Mouse (Mus musculus) heart, embryonic 15.5 days (tissue): ENCODE measurements at regions not wholly inside any gene's neighbourhood (a gene's known extent, or its start where the extent isn't known, plus 50 kb on each side); places are given as distances from the start of the nearest gene placed in this dataset.
"Not testable (repeated sequence)": the region's sequence is repeated elsewhere in the genome, so short reads cannot be mapped to it uniquely, and the experiment has no call there.

ENCODE experiments used
- ATAC-seq: fragments of 200-750 bp; cut with Nextera tagmentation; replicated peaks from 2 replicates; pipeline ENCODE4 v1.8.0; 2017; ENCODE audit warnings: low read depth, moderate TSS enrichment; ENCODE audit not compliant: insufficient number of reproducible peaks, insufficient read depth, low FRiP score
- H3K27ac ChIP-seq: fragments of 300-500 bp; sonication (generic); 2 replicates; pipeline ENCODE4 v1.5.1; 2015; ENCODE audit warnings: mild to moderate bottlenecking, inconsistent platforms
- H3K27me3 ChIP-seq: fragments of 300-500 bp; sonication (generic); 2 replicates; pipeline ENCODE4 v1.6.1; 2015; ENCODE audit warnings: inconsistent platforms
- H3K36me3 ChIP-seq: fragments of 300-500 bp; sonication (generic); 2 replicates; pipeline ENCODE4 v1.6.1; 2015; ENCODE audit warnings: mild to moderate bottlenecking, inconsistent platforms
- H3K4me1 ChIP-seq: fragments of 300-500 bp; sonication (generic); replicated peaks from 2 replicates; pipeline ENCODE4 v1.6.1; 2015; ENCODE audit warnings: inconsistent platforms
- H3K4me2 ChIP-seq: fragments of 300-500 bp; sonication (generic); 2 replicates; pipeline ENCODE4 v1.6.1; 2015; ENCODE audit warnings: inconsistent platforms, mild to moderate bottlenecking, moderate library complexity
- H3K4me3 ChIP-seq: fragments of 300-500 bp; sonication (generic); 2 replicates; pipeline ENCODE4 v1.5.1; 2015; ENCODE audit warnings: mild to moderate bottlenecking, inconsistent platforms
- H3K9ac ChIP-seq: fragments of 300-500 bp; sonication (generic); 2 replicates; pipeline ENCODE4 v1.6.1; 2015; ENCODE audit warnings: mild to moderate bottlenecking, inconsistent platforms
- H3K9me3 ChIP-seq: fragments of 300-500 bp; sonication (generic); replicated peaks from 2 replicates; pipeline ENCODE4 v1.6.1; 2016; ENCODE audit warnings: inconsistent platforms
- WGBS: fragments of 180-500 bp; shearing (Covaris S2); methylation state at CpG from one replicate; pipeline ENCODE4 v1.1.7; 2015; ENCODE audit warnings: mixed read lengths; 5-methylcytosine and 5-hydroxymethylcytosine counted together

- peak overlapping the region; percentile 66 for H3K4me3 ChIP-seq
- WGBS: 8% methylated on average over 48 of the region's 49 CpGs
- no peaks in the 10 kb centered on the region for H3K36me3 ChIP-seq
- H3K4me1 ChIP-seq: peaks cover 21% of the 10 kb centered on the region
- no peaks in the 10 kb centered on the region for H3K9me3 ChIP-seq
- H3K4me2 ChIP-seq: peak overlapping the region; percentile 96
- peak overlapping the region; percentile 61 for H3K9ac ChIP-seq
- no peak overlapping the region for H3K27ac ChIP-seq
- no peak for ATAC-seq
- H3K27me3 ChIP-seq: peaks cover 29% of the 10 kb centered on the region
Measured at GRCm38 (mm10) chr10:7390239-7391091, 83.0 kb downstream of the Ulbp1 start.

- not testable (repeated sequence) for H3K4me3 ChIP-seq, ATAC-seq, H3K4me2 ChIP-seq, H3K27ac ChIP-seq, H3K27me3 ChIP-seq, H3K9me3 ChIP-seq, H3K36me3 ChIP-seq, H3K9ac ChIP-seq, H3K4me1 ChIP-seq
- WGBS: 47% methylated on average over 3 of the region's 3 CpGs
Measured at GRCm38 (mm10) chr10:7358791-7359190, 114.6 kb downstream of the Ulbp1 start.

- not testable (repeated sequence) for H3K4me3 ChIP-seq, H3K27ac ChIP-seq, H3K4me1 ChIP-seq, H3K4me2 ChIP-seq, H3K36me3 ChIP-seq, H3K27me3 ChIP-seq, ATAC-seq, H3K9me3 ChIP-seq, H3K9ac ChIP-seq
- 88% methylated on average over 13 of the region's 13 CpGs for WGBS
Measured at GRCm38 (mm10) chr10:7344290-7344689, 129.1 kb downstream of the Ulbp1 start.

DNA sequence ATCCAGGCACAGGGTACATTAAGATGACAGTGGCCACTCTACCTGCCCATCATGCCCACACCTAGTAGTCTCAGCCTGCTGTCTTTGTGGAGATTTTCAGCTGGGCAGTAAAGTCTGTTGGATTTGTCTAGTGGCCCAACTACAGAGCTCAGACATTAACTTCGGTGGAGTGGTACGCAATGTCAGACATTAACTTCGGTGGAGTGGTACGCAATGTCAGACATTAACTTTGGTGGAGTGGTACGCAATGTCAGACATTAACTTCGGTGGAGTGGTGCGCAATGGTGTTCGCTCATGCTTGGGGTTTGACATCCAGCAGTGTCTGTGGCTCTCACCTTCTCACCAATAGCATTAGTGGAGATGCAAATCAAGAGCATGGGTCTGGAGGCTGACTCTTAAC is 129.7 kb downstream of the Ulbp1 start:
- H3K36me3 ChIP-seq, H3K27ac ChIP-seq, H3K9me3 ChIP-seq, H3K4me2 ChIP-seq, H3K27me3 ChIP-seq, ATAC-seq, H3K4me1 ChIP-seq, H3K4me3 ChIP-seq, H3K9ac ChIP-seq: not testable (repeated sequence)
- 91% methylated on average over 8 of the region's 8 CpGs for WGBS

DNA sequence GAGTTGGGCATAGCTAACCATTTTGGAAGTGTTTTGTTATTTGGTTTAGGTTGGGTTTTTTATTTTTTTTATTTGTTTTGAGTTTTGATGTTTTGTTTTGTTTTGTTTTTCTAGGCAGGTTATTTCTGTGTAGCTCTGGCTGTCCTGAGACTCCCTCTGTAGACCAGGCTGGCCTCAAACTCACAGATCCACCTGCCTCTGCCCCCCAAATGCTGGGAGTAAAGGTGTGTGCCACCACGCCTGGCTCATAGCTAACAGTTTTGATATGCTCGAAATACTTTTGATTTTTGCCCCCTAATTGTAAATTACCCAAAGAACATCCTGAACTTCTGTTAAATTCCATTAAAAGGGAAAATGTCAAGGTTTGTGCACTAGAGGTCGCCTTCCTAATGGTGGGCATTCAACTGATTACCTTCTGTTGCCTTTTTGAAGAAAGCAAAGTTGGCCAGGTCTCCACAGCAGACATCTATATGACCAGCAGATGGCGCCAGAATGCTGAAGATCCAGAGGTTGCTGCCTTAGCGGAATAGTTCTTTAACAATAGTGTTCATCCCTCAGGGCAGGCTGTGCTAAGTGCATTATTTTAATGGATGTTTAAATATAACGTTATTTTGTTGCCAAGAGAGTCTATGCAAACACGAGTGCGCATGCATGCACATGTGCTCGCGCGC is 121.2 kb upstream of the Cnksr3 start:
- Histone ChIP-seq H3K27ac (no peak overlapping the region), H3K4me1 (no peaks in the 10 kb centered on the region), H3K36me3 (no peaks in the 10 kb centered on the region), H3K9me3 (no peaks in the 10 kb centered on the region), H3K4me3 (no peak overlapping the region), H3K27me3 (no peaks in the 10 kb centered on the region), H3K4me2 (no peak overlapping the region), H3K9ac (no peak overlapping the region)
- WGBS: 41% methylated on average over 11 of the region's 11 CpGs
- no peak; the same call in 1 of the 2 replicates for ATAC-seq

DNA sequence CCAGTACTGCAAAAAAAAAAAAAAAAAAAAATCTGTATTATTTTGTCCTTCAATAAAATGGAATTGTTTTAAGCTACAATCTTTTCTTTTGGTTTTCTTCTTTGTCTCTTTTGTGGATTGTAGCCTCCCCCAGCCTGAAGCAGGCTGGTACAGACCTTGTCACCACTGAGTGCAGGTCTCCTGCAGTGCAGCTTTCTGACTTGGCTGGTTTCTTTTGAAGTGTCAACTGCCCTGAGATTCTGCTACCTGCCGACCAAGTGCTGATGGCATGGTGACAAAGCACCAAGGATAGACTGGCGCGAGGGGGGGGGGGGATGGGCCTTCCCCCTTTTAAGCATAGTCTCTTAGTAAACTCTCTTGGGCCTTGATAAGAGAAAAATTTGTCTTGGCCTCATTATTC is 116.2 kb upstream of the Cnksr3 start:
- Histone ChIP-seq H3K9ac (no peak overlapping the region), H3K36me3 (no peaks in the 10 kb centered on the region), H3K4me2 (no peak overlapping the region), H3K4me3 (no peak overlapping the region), H3K4me1 (no peaks in the 10 kb centered on the region), H3K27me3 (no peaks in the 10 kb centered on the region), H3K9me3 (no peaks in the 10 kb centered on the region), H3K27ac (no peak overlapping the region)
- ATAC-seq: no peak
- 28% methylated on average over 3 of the region's 3 CpGs for WGBS

DNA sequence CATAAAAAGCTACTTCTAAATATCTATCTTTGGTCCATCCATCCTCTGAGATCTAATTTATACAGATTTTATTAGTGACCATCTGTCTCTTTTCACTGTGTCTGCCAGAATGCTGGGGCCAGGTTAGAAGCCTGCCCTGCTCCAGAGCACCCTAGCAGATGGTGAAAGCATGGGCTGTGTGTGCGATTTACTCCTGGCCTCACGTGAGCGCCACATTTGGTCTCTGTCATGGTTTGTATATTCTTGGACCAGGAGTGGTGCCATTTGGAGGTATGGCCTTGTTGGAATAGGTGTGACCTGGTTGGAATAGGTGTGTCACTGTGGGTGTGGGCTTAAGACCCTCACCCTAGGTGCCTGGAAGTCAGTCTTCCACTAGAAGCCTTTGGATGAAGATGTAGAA is 115.0 kb upstream of the Cnksr3 start:
- not testable (repeated sequence) for H3K27ac ChIP-seq, H3K4me3 ChIP-seq, H3K9me3 ChIP-seq, H3K27me3 ChIP-seq, H3K4me1 ChIP-seq, H3K36me3 ChIP-seq, ATAC-seq, H3K9ac ChIP-seq, H3K4me2 ChIP-seq
- 94% methylated on average over 3 of the region's 3 CpGs for WGBS

GRCm38 (mm10) chr10:7325074-7325473 is 113.0 kb upstream of the Cnksr3 start:
- ATAC-seq: no peak
- no peak overlapping the region for H3K4me2 ChIP-seq
- H3K9ac ChIP-seq: no peak overlapping the region
- H3K36me3 ChIP-seq: no peaks in the 10 kb centered on the region
- 45% methylated on average over 4 of the region's 4 CpGs for WGBS
- no peak overlapping the region for H3K4me3 ChIP-seq
- H3K27ac ChIP-seq: no peak overlapping the region
- no peaks in the 10 kb centered on the region for H3K9me3 ChIP-seq
- no peaks in the 10 kb centered on the region for H3K4me1 ChIP-seq
- no peaks in the 10 kb centered on the region for H3K27me3 ChIP-seq

GRCm38 (mm10) chr10:7323258-7323657 is 111.2 kb upstream of the Cnksr3 start:
- Histone ChIP-seq H3K36me3 (no peaks in the 10 kb centered on the region), H3K9me3 (no peaks in the 10 kb centered on the region), H3K4me1 (no peaks in the 10 kb centered on the region), H3K4me3 (no peak overlapping the region), H3K27me3 (no peaks in the 10 kb centered on the region), H3K4me2 (no peak overlapping the region), H3K9ac (no peak overlapping the region), H3K27ac (no peak overlapping the region)
- 31% methylated on average over 3 of the region's 3 CpGs for WGBS
- ATAC-seq: no peak

DNA sequence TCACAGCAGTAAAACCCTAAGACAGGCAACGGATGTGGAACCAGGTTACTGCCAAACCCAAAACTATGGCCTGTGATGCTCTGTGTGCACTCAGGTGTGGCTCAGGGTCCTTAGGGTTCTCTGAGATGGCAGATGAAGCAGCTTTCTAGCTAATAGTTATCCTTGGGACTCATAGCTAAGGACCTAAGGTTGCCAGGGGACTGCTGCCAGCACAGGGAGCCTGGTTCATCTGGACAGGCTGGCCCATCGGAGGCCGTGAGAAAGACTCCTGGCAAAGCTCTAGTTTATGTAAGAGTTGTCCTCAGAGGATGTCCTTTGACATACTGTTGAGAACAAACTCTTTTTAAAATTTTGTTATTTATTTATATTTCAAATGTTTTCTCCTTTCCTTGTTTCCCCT is 97.9 kb upstream of the Cnksr3 start:
- Histone ChIP-seq H3K27me3 (no peaks in the 10 kb centered on the region), H3K9ac (no peak overlapping the region), H3K4me3 (no peak overlapping the region), H3K9me3 (no peaks in the 10 kb centered on the region), H3K4me2 (no peak overlapping the region), H3K4me1 (no peaks in the 10 kb centered on the region), H3K27ac (no peak overlapping the region), H3K36me3 (no peaks in the 10 kb centered on the region)
- 82% methylated on average over 3 of the region's 3 CpGs for WGBS
- no peak for ATAC-seq

DNA sequence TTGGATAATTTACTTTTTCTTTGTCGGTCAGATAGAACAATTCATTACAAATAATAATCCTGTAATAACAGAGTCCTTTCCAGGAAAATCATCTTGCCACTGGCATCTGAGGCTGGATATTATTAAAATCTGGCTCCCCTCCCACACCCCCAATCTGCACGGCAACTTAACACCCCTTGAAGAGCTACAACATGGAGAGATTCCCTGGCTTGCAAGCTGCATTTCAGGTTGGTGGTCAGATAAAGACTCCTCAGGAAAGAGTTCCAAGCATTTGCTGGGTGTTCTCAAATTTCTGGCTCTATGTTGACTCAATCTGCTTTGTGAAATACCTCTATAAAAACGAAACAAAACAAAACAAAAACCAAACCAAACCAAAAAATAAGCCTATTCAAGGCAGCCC is 93.8 kb upstream of the Cnksr3 start:
- not testable (repeated sequence) for H3K27me3 ChIP-seq, H3K27ac ChIP-seq, H3K4me3 ChIP-seq, H3K36me3 ChIP-seq, ATAC-seq, H3K9ac ChIP-seq, H3K9me3 ChIP-seq, H3K4me1 ChIP-seq, H3K4me2 ChIP-seq
- WGBS: 48% methylated on average over 3 of the region's 3 CpGs

- H3K36me3 ChIP-seq: no peaks in the 10 kb centered on the region
- 79% methylated on average over 7 of the region's 7 CpGs for WGBS
- ATAC-seq: no peak
Measured at GRCm38 (mm10) chr10:7298377-7298776, 86.3 kb upstream of the Cnksr3 start.

More at GRCm38 (mm10) chr10:7298377-7298776, 86.3 kb upstream of the Cnksr3 start:
- no peaks in the 10 kb centered on the region for H3K9me3 ChIP-seq
- H3K27me3 ChIP-seq: no peaks in the 10 kb centered on the region
- H3K4me3 ChIP-seq: no peak overlapping the region
- no peak overlapping the region for H3K9ac ChIP-seq
- no peak overlapping the region for H3K27ac ChIP-seq
- H3K4me1 ChIP-seq: no peaks in the 10 kb centered on the region; the same call in 1 of the 2 replicates
- H3K4me2 ChIP-seq: no peak overlapping the region
